Mouse (Mus musculus) heart, embryonic 12.5 days (tissue): ENCODE results near the gene 5830473C10Rik. TPM values are rescaled to one million over a fixed set of nuclear protein-coding genes. Genes with fewer than 3 reads are reported as not detected.

Experiments used
- polyA plus RNA-seq: library from polyadenylated mRNA; unstranded; fragments of >200 nt; fragmentation: Nextera tagmentation; extraction: Ambion mirVana; gene quantifications from 2 replicates; pipeline ENCODE4 v1.2.1, GENCODE M21; 2016

Gene 5830473C10Rik
- polyA plus RNA-seq, 1 experiment from 2014 or later: not detected

Other genes starting within 250 kb of the 5830473C10Rik start
- gene Ankrd17, start 194.5 kb upstream of the 5830473C10Rik start, polyA plus RNA-seq: 20.9 and 23.6 TPM in 2 replicates
- gene Gm9958, start 193.9 kb upstream of the 5830473C10Rik start, polyA plus RNA-seq: 3.8 and 4.2 TPM in 2 replicates
- 2.3 and 11.3 TPM in 2 replicates for gene Alb, start 100.2 kb upstream of the 5830473C10Rik start, polyA plus RNA-seq
- 23.2 and 125 TPM in 2 replicates for gene Afp, start 70.4 kb upstream of the 5830473C10Rik start, polyA plus RNA-seq
- 0.09 TPM in 1 of 2 replicates, not detected in the other for gene Afm, start 42.2 kb upstream of the 5830473C10Rik start, polyA plus RNA-seq
- 0.35 and 0.52 TPM in 2 replicates for gene Rassf6, start 79.5 kb downstream of the 5830473C10Rik start, polyA plus RNA-seq
- not detected in 2 replicates for gene Cxcl5, start 198.3 kb downstream of the 5830473C10Rik start, polyA plus RNA-seq
- gene Ppbp, start 207.4 kb downstream of the 5830473C10Rik start, polyA plus RNA-seq: 13.4 and 20.7 TPM in 2 replicates
- gene Pf4, start 211.3 kb downstream of the 5830473C10Rik start, polyA plus RNA-seq: 75.1 and 90.7 TPM in 2 replicates
- not detected in 2 replicates for gene Cxcl3, start 225.0 kb downstream of the 5830473C10Rik start, polyA plus RNA-seq
- gene Cxcl15, start 233.4 kb downstream of the 5830473C10Rik start, polyA plus RNA-seq: not detected in 2 replicates